Mouse (Mus musculus): ENCODE measurements around the gene Tenm3. TPM values are rescaled to one million over a fixed set of nuclear protein-coding genes. Genes with fewer than 3 reads are reported as not detected.

The Tenm3 gene
- polyA plus RNA-seq, 1 experiment = 18.2 TPM

DNA sequence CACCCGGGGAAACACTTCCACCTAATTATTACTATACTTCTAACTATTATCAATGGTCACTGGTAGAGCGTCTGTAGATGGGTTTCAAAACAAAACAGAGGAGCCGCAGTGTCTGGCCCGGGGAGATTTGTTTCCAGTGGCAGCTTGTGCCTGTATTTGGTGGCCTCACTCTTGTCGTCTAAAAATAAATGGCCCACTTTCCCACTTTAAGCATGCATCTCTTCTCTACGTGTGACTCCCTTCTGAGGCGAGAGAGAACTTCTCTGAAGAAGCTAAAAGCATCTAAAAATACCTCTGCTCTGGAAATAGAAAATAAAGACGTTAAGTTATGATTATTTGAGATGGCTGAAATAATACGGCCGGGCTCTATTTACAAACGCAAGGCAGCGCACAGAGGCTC is 463.7 kb downstream of the Tenm3 start:
- no peak for TF ChIP-seq MYOG (IDR thresholded peaks at IDR 0.05; ENCODE audit: control insufficient read depth, extremely low read depth, insufficient read length)
- TF ChIP-seq FOSL1 (IDR thresholded peaks at IDR 0.05; ENCODE audit: insufficient read depth, low read length, poor library complexity, severe bottlenecking) = no peak
- TF ChIP-seq CEBPB (IDR thresholded peaks at IDR 0.05; ENCODE audit: low read depth) = no peak
- TF ChIP-seq USF1 (IDR thresholded peaks at IDR 0.05; ENCODE audit: low read depth) = no peak
- no peak for TF ChIP-seq MAX (IDR thresholded peaks at IDR 0.05)
- no peaks in the 10 kb centered on the region for H3K27me3 ChIP-seq (ENCODE audit: control insufficient read depth, insufficient read depth, insufficient read length)
- H3ac ChIP-seq (ENCODE audit: control insufficient read depth, insufficient read length, low read depth) = no peak overlapping the region
- H3K79me3 ChIP-seq (ENCODE audit: low read depth) = no peaks in the 10 kb centered on the region
- no peak overlapping the region for H3K4me3 ChIP-seq (ENCODE audit: insufficient read depth, poor library complexity, severe bottlenecking)
- H3K79me2 ChIP-seq (ENCODE audit: control insufficient read depth, insufficient read depth) = no peaks in the 10 kb centered on the region
- no peaks in the 10 kb centered on the region for H3K36me3 ChIP-seq (ENCODE audit: control insufficient read depth, insufficient read depth)

DNA sequence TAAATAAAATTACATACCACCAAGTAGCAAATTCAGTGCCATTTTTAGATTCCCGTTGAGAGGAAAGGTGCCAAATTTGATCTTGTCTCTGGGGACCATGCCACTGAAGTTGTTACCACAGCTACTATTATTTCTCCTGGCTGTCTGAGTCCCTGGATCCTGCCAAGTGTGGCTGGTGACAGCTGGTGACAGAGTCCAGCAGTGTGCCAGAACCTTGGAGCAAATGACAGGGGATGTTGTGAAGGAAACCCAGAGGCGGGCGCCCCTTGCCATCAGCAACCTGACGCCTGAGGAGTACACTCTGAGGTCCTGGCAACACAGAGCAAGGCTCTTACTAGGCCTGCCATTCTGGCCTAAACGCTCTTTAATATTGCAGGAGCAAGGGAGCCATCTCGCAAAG is 467.0 kb downstream of the Tenm3 start:
- TF ChIP-seq FOSL1 (IDR thresholded peaks at IDR 0.05; ENCODE audit: insufficient read depth, low read length, poor library complexity, severe bottlenecking) (no peak), CTCF (IDR thresholded peaks at IDR 0.05; ENCODE audit: control insufficient read depth, insufficient read depth, insufficient read length) (no peak), MYOG (IDR thresholded peaks at IDR 0.05; ENCODE audit: control insufficient read depth, extremely low read depth, insufficient read length) (no peak), MAX (IDR thresholded peaks at IDR 0.05) (no peak), CEBPB (IDR thresholded peaks at IDR 0.05; ENCODE audit: low read depth) (no peak), MYOD1 (IDR thresholded peaks at IDR 0.05; ENCODE audit: control insufficient read depth, insufficient read length, low read depth) (no peak), USF1 (IDR thresholded peaks at IDR 0.05; ENCODE audit: low read depth) (no peak)
- no peak overlapping the region for H3K4me3 ChIP-seq (ENCODE audit: insufficient read depth, poor library complexity, severe bottlenecking)
- H3K36me3 ChIP-seq (ENCODE audit: control insufficient read depth, insufficient read depth) = no peaks in the 10 kb centered on the region
- H3K79me2 ChIP-seq (ENCODE audit: control insufficient read depth, insufficient read depth) = no peaks in the 10 kb centered on the region
- no peak overlapping the region for H3ac ChIP-seq (ENCODE audit: control insufficient read depth, insufficient read length, low read depth)
- H3K79me3 ChIP-seq (ENCODE audit: low read depth) = no peaks in the 10 kb centered on the region
- no peaks in the 10 kb centered on the region for H3K27me3 ChIP-seq (ENCODE audit: control insufficient read depth, insufficient read depth, insufficient read length)

DNA sequence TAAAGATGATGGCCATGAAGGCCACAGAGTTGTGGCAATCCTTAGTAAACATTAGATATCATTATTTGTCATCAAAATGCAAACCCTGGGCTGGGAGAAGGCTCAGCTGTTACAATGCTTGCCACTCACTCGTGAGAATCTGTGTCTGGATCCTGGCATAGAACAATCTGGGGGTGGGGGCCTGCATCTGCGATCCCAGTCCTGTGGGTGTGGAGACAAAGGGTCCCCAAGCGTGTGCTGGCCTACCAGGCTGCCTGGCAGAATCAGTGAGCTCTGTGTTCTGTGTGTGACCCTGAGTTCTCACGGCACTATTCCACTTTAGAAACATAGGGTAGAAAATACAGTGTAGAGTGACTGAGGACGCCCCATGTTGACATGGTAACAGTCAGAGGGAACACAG is 468.6 kb downstream of the Tenm3 start:
- Histone ChIP-seq H3K36me3 (ENCODE audit: control insufficient read depth, insufficient read depth) (no peaks in the 10 kb centered on the region), H3K79me3 (ENCODE audit: low read depth) (no peaks in the 10 kb centered on the region), H3ac (ENCODE audit: control insufficient read depth, insufficient read length, low read depth) (no peak overlapping the region), H3K27me3 (ENCODE audit: control insufficient read depth, insufficient read depth, insufficient read length) (no peaks in the 10 kb centered on the region), H3K79me2 (ENCODE audit: control insufficient read depth, insufficient read depth) (no peaks in the 10 kb centered on the region), H3K4me3 (ENCODE audit: insufficient read depth, poor library complexity, severe bottlenecking) (no peak overlapping the region)
- TF ChIP-seq USF1 (IDR thresholded peaks at IDR 0.05; ENCODE audit: low read depth) = no peak
- TF ChIP-seq CEBPB (IDR thresholded peaks at IDR 0.05; ENCODE audit: low read depth) = no peak
- TF ChIP-seq MAX (IDR thresholded peaks at IDR 0.05) = no peak
- TF ChIP-seq CTCF (IDR thresholded peaks at IDR 0.05; ENCODE audit: control insufficient read depth, insufficient read depth, insufficient read length) = no peak
- TF ChIP-seq MYOD1 (IDR thresholded peaks at IDR 0.05; ENCODE audit: control insufficient read depth, insufficient read length, low read depth) = no peak
- TF ChIP-seq MYOG (IDR thresholded peaks at IDR 0.05; ENCODE audit: control insufficient read depth, extremely low read depth, insufficient read length) = no peak
- no peak for TF ChIP-seq FOSL1 (IDR thresholded peaks at IDR 0.05; ENCODE audit: insufficient read depth, low read length, poor library complexity, severe bottlenecking)

DNA sequence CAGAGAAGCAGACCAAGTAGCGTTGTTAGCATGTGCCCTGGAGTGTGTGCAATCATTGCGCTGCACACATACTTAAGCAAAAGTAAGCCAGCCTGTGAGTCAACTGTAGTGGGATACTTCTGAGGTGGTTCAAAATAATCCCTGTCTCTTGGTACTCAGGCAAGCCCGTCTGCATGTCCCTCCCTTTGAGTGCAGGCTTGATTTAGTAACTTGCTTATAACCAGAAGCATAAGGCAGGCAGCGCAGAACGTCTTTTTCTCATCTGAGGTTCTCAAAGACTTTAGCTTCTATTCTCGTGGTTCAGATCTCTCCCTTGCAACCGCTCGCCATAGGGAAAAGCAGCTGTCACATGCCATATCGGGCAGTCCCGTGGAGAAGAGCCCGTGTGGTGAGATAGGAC is 470.3 kb downstream of the Tenm3 start:
- no peaks in the 10 kb centered on the region for H3K27me3 ChIP-seq (ENCODE audit: control insufficient read depth, insufficient read depth, insufficient read length)

DNA sequence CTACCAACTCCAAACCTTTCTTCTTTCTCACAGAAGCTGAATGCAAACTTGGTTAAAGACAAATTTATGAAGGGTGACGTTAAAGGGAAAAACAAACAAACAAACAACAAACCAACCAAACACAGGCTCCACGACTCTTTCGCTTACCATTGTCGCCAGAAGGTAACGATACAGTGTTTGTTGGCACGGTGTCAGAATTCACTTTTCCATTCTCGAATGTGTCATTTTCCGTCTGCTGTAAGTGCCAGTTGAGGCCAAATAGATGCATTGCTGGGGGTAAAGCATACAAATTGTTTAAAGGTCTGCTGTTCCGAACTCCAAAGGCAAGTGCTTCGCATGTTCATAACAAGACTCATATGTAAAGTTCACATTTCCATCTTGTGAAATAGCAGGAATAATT is 476.6 kb downstream of the Tenm3 start:
- TF ChIP-seq FOSL1 (IDR thresholded peaks at IDR 0.05; ENCODE audit: insufficient read depth, low read length, poor library complexity, severe bottlenecking) (no peak), CEBPB (IDR thresholded peaks at IDR 0.05; ENCODE audit: low read depth) (no peak), MYOD1 (IDR thresholded peaks at IDR 0.05; ENCODE audit: control insufficient read depth, insufficient read length, low read depth) (no peak), MAX (IDR thresholded peaks at IDR 0.05) (no peak), MYOG (IDR thresholded peaks at IDR 0.05; ENCODE audit: control insufficient read depth, extremely low read depth, insufficient read length) (no peak), USF1 (IDR thresholded peaks at IDR 0.05; ENCODE audit: low read depth) (no peak), CTCF (IDR thresholded peaks at IDR 0.05; ENCODE audit: control insufficient read depth, insufficient read depth, insufficient read length) (no peak)
- H3K79me3 ChIP-seq (ENCODE audit: low read depth) = no peaks in the 10 kb centered on the region
- no peak overlapping the region for H3K4me3 ChIP-seq (ENCODE audit: insufficient read depth, poor library complexity, severe bottlenecking)
- H3ac ChIP-seq (ENCODE audit: control insufficient read depth, insufficient read length, low read depth) = no peak overlapping the region
- no peaks in the 10 kb centered on the region for H3K79me2 ChIP-seq (ENCODE audit: control insufficient read depth, insufficient read depth)
- H3K27me3 ChIP-seq (ENCODE audit: control insufficient read depth, insufficient read depth, insufficient read length) = no peaks in the 10 kb centered on the region
- no peaks in the 10 kb centered on the region for H3K36me3 ChIP-seq (ENCODE audit: control insufficient read depth, insufficient read depth)

More for the DNA sequence above, 470.3 kb downstream of the Tenm3 start:
- no peak for TF ChIP-seq FOSL1 (IDR thresholded peaks at IDR 0.05; ENCODE audit: insufficient read depth, low read length, poor library complexity, severe bottlenecking)
- no peak for TF ChIP-seq USF1 (IDR thresholded peaks at IDR 0.05; ENCODE audit: low read depth)
- no peak for TF ChIP-seq MYOG (IDR thresholded peaks at IDR 0.05; ENCODE audit: control insufficient read depth, extremely low read depth, insufficient read length)
- TF ChIP-seq CEBPB (IDR thresholded peaks at IDR 0.05; ENCODE audit: low read depth) = no peak
- TF ChIP-seq MAX (IDR thresholded peaks at IDR 0.05) = no peak
- no peak for TF ChIP-seq CTCF (IDR thresholded peaks at IDR 0.05; ENCODE audit: control insufficient read depth, insufficient read depth, insufficient read length)
- TF ChIP-seq MYOD1 (IDR thresholded peaks at IDR 0.05; ENCODE audit: control insufficient read depth, insufficient read length, low read depth) = no peak
- Histone ChIP-seq H3K79me2 (ENCODE audit: control insufficient read depth, insufficient read depth) (no peaks in the 10 kb centered on the region), H3K79me3 (ENCODE audit: low read depth) (no peaks in the 10 kb centered on the region), H3ac (ENCODE audit: control insufficient read depth, insufficient read length, low read depth) (no peak overlapping the region), H3K36me3 (ENCODE audit: control insufficient read depth, insufficient read depth) (no peaks in the 10 kb centered on the region), H3K4me3 (ENCODE audit: insufficient read depth, poor library complexity, severe bottlenecking) (no peak overlapping the region)

DNA sequence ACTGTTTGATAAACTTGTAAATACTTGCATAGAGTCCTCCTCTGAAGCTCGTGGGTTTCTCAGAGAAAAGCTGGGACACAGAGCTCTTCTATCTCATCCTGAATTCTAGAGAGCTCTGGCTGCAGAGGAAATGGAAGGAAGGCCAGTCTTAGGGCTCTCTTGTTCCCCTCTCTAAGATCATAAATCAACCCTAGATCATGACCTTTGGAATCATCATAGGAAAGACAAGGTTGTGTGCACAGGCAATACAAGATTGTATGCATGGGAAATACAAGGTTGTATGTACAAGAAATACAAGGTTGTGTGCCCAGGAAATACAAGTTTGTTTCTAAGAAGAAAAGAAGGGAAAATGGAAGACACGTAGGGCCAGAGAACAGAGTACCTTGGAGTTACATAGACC is 486.9 kb downstream of the Tenm3 start:
- Histone ChIP-seq H3K4me3 (ENCODE audit: insufficient read depth, poor library complexity, severe bottlenecking) (no peak overlapping the region), H3ac (ENCODE audit: control insufficient read depth, insufficient read length, low read depth) (no peak overlapping the region), H3K79me3 (ENCODE audit: low read depth) (no peaks in the 10 kb centered on the region), H3K27me3 (ENCODE audit: control insufficient read depth, insufficient read depth, insufficient read length) (no peaks in the 10 kb centered on the region), H3K36me3 (ENCODE audit: control insufficient read depth, insufficient read depth) (no peaks in the 10 kb centered on the region), H3K79me2 (ENCODE audit: control insufficient read depth, insufficient read depth) (no peaks in the 10 kb centered on the region)
- TF ChIP-seq MYOD1 (IDR thresholded peaks at IDR 0.05; ENCODE audit: control insufficient read depth, insufficient read length, low read depth) (no peak), CEBPB (IDR thresholded peaks at IDR 0.05; ENCODE audit: low read depth) (no peak), USF1 (IDR thresholded peaks at IDR 0.05; ENCODE audit: low read depth) (no peak)
